Mouse (Mus musculus) cortical plate, adult 2 months (tissue): ENCODE data around the gene Cep135. TPM values are rescaled to one million over a fixed set of nuclear protein-coding genes. Genes with fewer than 3 reads are reported as not detected.

Source experiments
- H3K27ac ChIP-seq: fragments of 200-500 bp; 2 replicates; pipeline ENCODE4 v1.5.1; 2012; ENCODE audit warnings: low read length, control low read depth, inconsistent platforms; ENCODE audit not compliant: insufficient read depth
- H3K4me1 ChIP-seq: fragments of 200-500 bp; 2 replicates; pipeline ENCODE4 v1.6.1; 2011; ENCODE audit warnings: low read length; ENCODE audit not compliant: control insufficient read depth, insufficient read depth
- H3K4me3 ChIP-seq: fragments of 200-500 bp; 2 replicates; pipeline ENCODE4 v1.5.1; 2011; ENCODE audit warnings: mild to moderate bottlenecking, low read length, control low read depth; ENCODE audit not compliant: insufficient read depth
- CTCF ChIP-seq: fragments of 200-500 bp; IDR thresholded peaks from 2 replicates; pipeline ENCODE4 v1.5.1; 2011; ENCODE audit warnings: mild to moderate bottlenecking, control low read depth, low read length; ENCODE audit not compliant: insufficient read depth; ENCODE audit errors: extremely low read depth
- POLR2A ChIP-seq: fragments of 200-500 bp; IDR thresholded peaks from 2 replicates; pipeline ENCODE4 v1.6.1; 2011; ENCODE audit warnings: mild to moderate bottlenecking, low read length, control low read depth; ENCODE audit not compliant: insufficient read depth; ENCODE audit errors: extremely low read depth
- polyA plus RNA-seq: library from polyadenylated mRNA; depleted of rRNA; stranded (reverse); fragments of >200 nt; gene quantifications from 2 replicates; pipeline ENCODE4 v1.2.3, GENCODE M21; 2012

The Cep135 gene
- polyA plus RNA-seq, 1 experiment: 5.8 TPM

GRCm38 (mm10) chr5:76591885-76592284, 3.4 kb downstream of the Cep135 start:
- TF ChIP-seq POLR2A (no peak), CTCF (no peak)
- H3K27ac ChIP-seq: no peak overlapping the region
- H3K4me3 ChIP-seq: no peak overlapping the region
- H3K4me1 ChIP-seq: no peaks in the 10 kb centered on the region

DNA sequence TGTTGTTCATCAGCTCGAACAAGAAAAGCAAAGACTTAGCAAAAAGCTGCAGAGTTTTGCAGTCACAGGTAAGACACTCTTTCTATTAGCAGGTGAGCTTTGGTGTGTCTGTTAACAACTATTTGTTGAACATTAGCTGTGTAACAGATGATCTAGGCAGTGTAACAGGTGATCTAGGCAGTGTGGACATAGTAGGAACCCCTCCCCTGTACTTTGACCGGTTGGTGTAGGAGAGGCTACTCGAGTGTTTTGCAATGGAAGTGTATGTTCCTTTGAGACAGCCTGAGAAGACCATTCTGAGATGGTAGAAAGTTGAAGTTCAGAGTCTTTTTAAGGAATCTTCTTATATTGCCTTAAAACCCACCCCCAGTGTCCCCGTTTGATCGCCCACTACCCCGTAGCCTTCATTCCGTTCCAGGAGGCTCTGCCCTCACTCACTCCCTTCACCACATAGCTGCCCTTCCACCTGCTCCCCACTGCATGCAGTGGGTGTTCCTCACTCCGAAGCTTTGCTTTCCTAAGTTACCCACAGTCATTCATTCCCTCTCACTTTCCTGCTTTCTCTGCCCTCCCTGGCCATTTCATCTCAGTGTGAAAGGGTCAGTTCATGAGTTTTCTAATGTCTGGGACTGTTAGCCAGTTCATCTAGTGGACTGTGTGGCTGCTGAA, 21.3 kb downstream of the Cep135 start:
- Histone ChIP-seq H3K27ac (no peak overlapping the region), H3K4me3 (no peak overlapping the region), H3K4me1 (no peaks in the 10 kb centered on the region)
- TF ChIP-seq POLR2A: no peak
- TF ChIP-seq CTCF: no peak

DNA sequence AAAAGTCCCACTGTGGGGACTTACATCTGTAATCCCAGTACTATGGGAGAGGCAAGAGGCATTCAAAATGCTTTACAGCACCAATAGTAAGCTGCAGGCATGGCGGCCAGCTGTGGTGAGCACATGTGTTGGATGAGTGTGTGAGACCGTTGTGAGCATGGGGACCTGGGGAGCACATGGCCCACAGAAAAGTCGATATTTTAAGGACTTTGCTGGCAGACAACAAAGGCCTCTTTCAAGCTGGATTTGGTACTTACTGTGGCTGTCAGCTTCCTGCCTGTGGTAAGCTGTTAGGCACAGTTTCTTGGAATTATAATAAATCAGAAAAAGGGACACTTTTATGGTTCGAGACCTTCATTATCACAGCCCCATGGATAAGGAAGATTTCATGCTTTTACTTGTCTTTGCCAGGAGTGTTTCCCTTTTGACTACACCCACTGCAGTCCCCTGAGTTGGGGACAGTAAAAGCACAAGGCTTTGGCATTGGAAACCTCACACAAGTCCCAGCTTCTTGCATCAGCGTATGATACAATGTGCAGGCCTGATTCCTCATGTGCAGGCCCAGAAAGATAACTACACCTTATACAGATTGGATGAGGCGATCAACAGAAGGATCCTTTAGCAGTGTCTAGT, 24.5 kb downstream of the Cep135 start:
- Histone ChIP-seq H3K4me1 (no peaks in the 10 kb centered on the region), H3K4me3 (no peak overlapping the region), H3K27ac (no peak overlapping the region)
- no peak for TF ChIP-seq CTCF
- TF ChIP-seq POLR2A: no peak

DNA sequence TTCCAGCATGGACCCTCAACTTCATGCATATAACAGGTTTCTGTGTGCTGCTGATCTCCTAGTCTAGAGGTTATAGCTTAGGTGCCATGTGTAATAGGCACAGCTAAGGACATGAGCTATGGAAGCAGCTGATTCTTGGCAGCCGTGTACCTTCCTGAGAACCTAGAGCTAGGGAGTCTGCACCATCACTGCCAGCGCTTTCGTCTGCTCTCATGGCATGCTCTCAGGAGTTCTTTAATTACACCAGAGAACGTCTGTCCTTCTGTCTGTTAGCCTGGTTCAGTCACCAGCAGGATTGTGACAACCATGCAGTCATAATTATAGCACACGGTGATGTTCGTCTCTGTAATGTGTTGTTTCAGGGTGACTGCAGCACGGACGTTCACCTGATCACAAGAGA, 26.8 kb downstream of the Cep135 start:
- TF ChIP-seq POLR2A: no peak
- Histone ChIP-seq H3K27ac (no peak overlapping the region), H3K4me3 (no peak overlapping the region), H3K4me1 (no peaks in the 10 kb centered on the region)

- Histone ChIP-seq H3K4me3 (no peak overlapping the region), H3K4me1 (no peaks in the 10 kb centered on the region), H3K27ac (no peak overlapping the region)
- no peak for TF ChIP-seq CTCF
- no peak for TF ChIP-seq POLR2A
These were observed 27.8 kb downstream of the Cep135 start for GRCm38 (mm10) chr5:76616196-76616747.

- no peaks in the 10 kb centered on the region for H3K4me1 ChIP-seq
- no peak overlapping the region for H3K27ac ChIP-seq
- TF ChIP-seq POLR2A: no peak
- no peak for TF ChIP-seq CTCF
- no peak overlapping the region for H3K4me3 ChIP-seq
These were observed 30.3 kb downstream of the Cep135 start for GRCm38 (mm10) chr5:76618750-76619149.

DNA sequence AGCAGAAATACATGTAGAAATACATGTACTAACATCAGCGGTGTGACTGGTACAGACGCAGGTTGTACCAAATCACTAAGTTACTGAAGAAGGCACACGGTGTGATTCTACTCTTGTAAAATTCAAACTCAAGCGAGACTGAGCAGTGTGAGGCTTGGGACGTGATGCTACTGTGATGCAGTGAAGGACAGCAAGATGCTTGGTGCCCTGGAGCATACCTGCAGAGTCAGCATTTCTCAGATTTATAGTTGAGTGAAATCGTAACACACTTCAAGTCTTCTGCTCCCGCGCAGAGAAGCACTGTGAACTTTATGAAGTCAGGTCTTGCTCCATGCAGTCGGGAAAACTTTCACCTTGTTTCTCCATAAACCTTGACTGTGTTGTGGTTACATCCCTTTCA, 35.3 kb downstream of the Cep135 start:
- Histone ChIP-seq H3K27ac (no peak overlapping the region), H3K4me3 (no peak overlapping the region), H3K4me1 (no peaks in the 10 kb centered on the region)
- TF ChIP-seq CTCF: no peak
- no peak for TF ChIP-seq POLR2A

GRCm38 (mm10) chr5:76627770-76628169, 39.3 kb downstream of the Cep135 start:
- no peaks in the 10 kb centered on the region for H3K4me1 ChIP-seq
- H3K4me3 ChIP-seq: no peak overlapping the region
- no peak overlapping the region for H3K27ac ChIP-seq
- TF ChIP-seq POLR2A (no peak), CTCF (no peak)

- no peak for TF ChIP-seq CTCF
- no peak for TF ChIP-seq POLR2A
- H3K4me1 ChIP-seq: no peaks in the 10 kb centered on the region
- H3K4me3 ChIP-seq: no peak overlapping the region
- no peak overlapping the region for H3K27ac ChIP-seq
These were observed 45.5 kb downstream of the Cep135 start for GRCm38 (mm10) chr5:76634012-76634411.

DNA sequence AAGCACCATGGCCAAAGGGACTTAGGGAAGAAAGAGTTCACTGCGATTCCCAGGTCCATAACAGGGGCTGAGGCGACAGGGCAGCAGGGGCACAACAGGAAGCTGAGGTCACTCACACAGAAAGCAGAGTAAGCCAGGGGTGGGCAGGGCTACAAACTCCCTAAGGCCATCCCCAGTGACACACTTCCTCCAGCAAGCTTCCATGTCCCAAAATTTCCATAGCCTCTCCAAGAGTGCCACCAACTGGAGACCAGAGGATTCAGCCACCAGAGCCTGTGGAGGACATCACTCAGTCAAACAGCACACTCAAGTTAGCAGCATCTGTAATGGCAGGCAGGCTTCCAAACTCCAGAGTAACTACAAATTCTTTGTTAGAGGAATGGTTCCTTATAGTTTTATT, 47.1 kb downstream of the Cep135 start:
- TF ChIP-seq POLR2A (no peak), CTCF (no peak)
- Histone ChIP-seq H3K4me1 (no peaks in the 10 kb centered on the region), H3K4me3 (no peak overlapping the region), H3K27ac (no peak overlapping the region)
